Mouse (Mus musculus): ENCODE data around the gene Zfp781.
"Not testable (repeated sequence)": the region's sequence is repeated elsewhere in the genome, so short reads cannot be mapped to it uniquely, and the experiment has no call there.

Zfp781 gene

DNA sequence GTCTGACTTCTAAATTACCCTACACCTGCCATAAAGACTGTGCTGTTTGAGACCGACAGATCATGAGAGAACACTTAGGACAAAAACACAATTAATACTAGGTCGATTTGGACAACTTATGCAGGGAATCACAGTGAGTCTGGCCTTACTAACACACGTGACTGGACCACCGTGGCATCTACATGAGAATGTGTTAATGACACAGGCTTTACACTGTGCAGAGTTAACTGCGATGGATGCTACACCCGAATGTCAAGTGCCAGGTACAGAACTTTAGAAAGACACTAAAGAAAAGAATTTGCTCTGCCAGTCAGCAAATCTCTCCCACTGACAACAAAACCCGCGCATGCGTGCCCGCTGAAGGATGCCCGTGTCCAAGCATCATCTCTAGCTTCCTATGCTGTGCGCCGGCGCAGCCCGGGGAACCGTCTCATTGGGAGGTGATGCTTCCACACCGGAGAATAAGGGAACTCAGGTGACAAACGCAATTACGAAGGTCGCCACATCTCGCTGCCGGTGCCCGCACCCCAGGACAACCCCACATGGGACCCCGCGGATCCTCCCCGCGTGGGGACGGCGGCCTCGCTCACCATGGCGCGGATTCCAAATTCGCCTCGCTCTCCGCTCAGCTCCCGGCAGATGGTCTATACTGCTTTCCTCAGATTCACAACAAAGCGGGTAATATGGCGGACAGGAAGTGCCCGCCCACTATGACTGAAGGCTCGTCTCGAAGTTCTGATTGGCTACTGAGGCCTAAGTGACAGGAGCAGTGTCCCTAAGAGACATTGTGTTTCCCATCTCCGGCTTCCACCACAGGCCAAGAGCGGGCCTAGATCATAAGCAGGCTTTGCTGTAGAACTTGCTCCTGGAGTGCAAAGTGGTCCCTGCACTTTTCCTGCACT, at the start of gene Zfp781:
Gene Zfp781, minus strand, starts transcription at position 639 of the 902 bp plus-strand sequence.
- DNase-seq = not testable (repeated sequence)

DNA sequence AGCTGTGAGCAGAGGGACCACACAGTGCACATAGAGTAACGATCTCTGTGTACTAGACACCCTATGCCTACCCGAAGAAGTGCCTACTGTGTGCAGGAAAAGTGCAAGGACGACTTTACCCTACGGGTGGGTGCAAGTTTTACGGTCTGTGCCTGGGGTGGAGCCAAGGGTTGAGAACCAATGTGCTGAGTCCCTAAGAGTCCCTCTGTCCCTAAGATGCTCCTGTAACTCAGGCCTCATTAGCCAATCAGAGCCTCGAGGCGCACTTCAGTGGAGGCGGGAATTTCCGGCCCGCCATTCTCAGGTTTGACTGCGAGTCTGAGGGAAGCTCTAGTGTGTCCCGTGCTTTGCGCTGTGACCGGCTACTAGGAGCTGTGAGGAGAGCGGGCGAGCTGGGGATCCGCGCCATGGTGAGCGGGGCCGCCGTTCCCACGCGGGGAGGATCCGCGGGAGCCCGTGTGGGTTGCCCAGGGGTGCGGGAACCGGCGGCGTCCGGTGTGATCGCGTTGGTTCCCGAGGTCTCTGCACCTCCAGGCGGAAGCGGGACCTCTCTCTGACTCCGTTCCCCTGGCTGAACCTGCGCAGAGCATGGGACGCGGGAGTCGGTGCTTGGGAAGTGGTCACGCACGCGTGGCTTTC, 48.2 kb upstream of the Zfp781 start:
- peak; percentile 10 for DNase-seq

DNA sequence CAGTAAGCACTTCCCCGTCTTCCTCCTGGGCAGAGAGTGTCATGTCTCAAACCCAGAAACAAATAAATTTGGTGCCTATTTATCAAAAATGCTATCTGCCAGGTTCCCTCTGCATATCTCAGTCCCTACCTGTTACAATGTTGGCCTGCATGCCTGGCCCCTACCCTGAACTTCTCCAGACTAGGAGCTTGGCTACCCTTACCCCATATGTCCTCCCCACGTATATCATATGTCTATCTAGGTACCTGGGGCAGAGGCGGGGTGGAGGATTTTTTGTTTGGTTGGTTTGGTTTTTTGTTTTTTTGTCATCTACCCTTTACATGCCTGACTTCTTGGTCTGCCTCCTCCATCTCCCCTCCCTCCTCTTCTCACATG, 451 bp upstream of the Zfp781 start:
- not testable (repeated sequence) for DNase-seq

DNA sequence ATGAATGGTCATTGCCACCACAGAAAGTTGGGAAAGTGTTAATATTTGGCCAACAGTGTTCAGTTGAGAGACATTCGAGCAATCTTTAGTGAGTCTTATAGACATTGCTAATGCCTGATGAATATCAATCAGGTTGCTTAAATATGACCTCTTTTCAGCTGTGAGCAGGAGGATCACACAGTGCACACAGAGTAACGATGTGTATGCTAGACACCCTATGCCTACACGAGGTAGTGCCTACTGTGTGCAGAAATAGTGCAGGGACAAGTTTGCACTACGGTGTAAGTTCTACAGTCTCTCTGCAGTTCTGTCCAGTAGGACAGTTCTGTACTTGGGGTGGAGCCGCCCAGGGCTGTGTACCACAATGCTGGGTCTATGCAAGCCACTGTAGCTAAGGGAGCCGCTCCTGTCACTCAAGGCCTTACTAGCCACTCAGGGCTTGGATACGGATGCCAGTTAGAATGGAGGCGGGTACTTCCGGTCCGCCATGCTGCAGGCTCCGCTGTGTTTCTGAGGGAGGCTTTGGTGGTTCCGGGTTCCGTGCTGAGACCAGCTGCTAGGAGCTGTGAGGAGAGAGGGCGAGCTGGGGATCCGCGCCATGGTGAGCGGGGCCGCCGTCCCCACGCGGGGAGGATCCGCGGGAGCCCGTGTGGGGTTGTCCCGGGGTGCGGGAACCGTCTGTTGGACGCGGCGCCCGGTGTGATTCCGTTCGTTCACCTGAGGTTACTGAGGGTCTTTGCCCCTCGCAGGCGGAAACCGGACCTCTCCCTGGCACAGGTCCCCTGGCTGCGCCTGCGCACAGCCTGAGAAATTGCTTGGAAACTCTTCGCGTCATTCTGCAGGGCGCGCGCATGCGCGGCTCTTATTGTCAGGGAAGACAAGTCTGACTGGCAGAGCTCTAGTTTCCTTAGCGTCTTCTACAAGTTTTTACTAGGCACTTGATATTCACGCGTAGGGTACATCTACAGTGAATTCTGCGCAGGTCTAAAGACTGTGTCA, 66.6 kb downstream of the Zfp781 start, which contains the start of gene Gm32687:
Gene Gm32687, plus strand, starts transcription at position 526 of the 999 bp plus-strand sequence.
- DNase-seq = peak; percentile 0

Data from right cerebral cortex, adult 18-20 months (tissue).